Mouse (Mus musculus): ENCODE measurements around the gene Islr.
A peak's percentile ranks its signal among the peaks of the same experiment; 100 is the strongest.

GRCm38 (mm10) chr9:58216402-58216801 lies 12.3 kb upstream of the Islr start:
- TF ChIP-seq POLR2A (IDR thresholded peaks at IDR 0.05; ENCODE audit: borderline replicate concordance, low read depth, low read length) (no peak), CTCF (IDR thresholded peaks at IDR 0.05; ENCODE audit: low read depth, low read length) (peak; percentile 33)
